Mouse (Mus musculus) c-Kit-positive CD71-positive TER-119-positive erythroid progenitor cells, embryonic 14.5 days (primary cell): ENCODE measurements around the gene Zfp605.
"Not testable (repeated sequence)": the region's sequence is repeated elsewhere in the genome, so short reads cannot be mapped to it uniquely, and the experiment has no call there.

Experiments
- DNase-seq: peaks from one replicate; pipeline ENCODE4 v3.0.0-alpha.2; 2013; ENCODE audit warnings: low spot score

The Zfp605 gene

GRCm38 (mm10) chr5:110109991-110110441, at the start of gene Zfp605:
TSS of gene Zfp605 (plus strand) at chr5:110110092.
- peak; percentile 86 for DNase-seq

GRCm38 (mm10) chr5:110072413-110072812, 37.5 kb upstream of the Zfp605 start, which contains the start of gene Gm17655:
TSS of gene Gm17655 (minus strand) at chr5:110072513.
- not testable (repeated sequence) for DNase-seq

- DNase-seq, result no peak
Measured at GRCm38 (mm10) chr5:110082961-110083360, 26.9 kb upstream of the Zfp605 start.

DNA sequence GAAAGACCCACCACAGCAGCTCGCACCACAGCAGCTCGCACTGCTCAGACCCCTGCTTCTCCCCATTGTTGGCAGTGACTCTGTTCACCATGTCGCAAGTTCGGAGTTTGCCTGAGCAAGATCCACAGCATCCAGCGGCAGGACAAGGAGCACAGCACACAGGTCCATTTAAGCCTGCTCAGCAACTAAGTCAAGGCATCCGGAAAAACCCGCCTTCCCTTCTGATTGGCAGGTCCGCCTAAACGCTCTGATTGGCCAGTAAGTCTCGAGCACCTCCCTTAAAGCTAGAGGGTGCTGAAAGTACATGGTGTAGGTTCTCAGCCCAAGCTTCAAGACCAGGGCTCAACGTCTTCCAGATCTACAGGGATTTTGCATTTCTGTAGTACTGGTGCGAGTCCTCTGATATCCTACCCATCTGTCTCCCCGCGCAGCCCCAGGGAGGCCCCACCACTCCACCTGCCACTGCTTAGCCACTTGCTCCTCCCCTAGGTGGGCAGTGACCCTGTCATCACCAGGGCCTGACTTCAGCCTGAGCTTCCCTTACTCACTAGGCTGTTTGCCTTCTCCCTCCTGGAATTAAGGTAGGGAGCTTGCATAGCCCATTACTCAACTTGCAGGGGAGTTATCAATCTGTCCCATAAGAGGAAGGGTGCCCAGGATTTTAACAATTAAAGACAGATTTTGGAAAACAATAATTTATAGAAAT, 23.6 kb upstream of the Zfp605 start:
- no peak for DNase-seq

DNA sequence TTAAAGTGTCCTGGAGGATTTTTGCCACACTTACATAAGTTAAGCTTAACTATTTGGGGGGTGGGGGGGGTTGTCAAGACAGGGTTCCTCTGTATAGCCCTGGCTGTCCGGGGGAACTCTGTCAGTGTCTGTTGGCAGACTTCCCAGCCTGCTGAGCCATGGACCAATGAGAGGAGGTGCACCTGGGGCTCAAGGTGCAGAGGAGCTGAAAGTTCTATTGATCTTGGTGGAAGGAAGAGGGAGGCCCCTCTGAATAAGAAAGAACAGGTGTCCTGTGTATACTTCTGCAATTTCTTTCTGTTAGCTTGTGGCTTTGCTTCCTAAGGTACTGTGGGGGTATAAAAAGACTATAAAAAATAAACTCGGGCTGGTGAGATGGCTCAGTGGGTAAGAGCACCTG, 18.3 kb upstream of the Zfp605 start:
- no peak for DNase-seq

DNA sequence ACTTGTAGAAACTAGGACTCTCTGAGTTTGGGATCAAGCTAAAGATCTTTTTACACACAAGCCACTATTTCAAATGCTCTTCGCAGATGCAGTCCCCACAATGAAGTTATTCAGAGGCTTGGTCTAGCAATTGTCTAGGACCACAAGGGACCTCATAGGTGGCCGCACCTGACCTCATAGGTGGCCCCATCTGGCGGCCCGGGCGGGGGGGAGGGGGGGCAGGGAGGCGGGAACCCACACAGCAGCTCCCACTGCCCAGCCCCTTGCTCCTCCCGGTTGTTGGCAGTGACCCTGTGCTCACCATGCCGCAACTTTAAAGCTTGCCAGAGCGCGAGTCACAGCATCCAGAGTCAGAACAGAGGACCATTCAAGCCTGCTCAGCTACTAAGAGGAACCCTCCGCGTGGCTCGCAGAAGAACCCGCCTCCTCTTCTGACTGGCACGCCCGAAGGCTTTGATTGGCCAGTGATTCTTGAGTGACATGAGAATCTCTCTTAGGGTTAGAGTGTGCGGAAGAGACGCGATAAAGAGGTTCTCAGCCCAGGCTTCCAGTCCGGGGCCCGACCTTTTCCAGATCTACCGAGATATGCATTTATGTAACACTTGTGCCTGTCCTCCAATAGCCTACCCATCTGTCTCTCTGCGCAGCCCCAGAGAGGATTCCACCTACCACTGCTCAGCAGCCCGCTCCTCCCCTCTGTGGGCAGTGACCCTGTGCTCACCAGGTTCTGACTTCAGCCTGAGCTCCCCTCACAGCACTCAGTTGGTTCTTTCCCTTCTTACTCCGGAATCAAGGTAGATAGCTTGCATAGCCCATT, 15.7 kb upstream of the Zfp605 start, which contains the start of gene Gm35315:
Gene Gm35315 (minus strand): TSS at position 391 of the 817 bp plus-strand sequence.
- DNase-seq, result peak; percentile 91

DNA sequence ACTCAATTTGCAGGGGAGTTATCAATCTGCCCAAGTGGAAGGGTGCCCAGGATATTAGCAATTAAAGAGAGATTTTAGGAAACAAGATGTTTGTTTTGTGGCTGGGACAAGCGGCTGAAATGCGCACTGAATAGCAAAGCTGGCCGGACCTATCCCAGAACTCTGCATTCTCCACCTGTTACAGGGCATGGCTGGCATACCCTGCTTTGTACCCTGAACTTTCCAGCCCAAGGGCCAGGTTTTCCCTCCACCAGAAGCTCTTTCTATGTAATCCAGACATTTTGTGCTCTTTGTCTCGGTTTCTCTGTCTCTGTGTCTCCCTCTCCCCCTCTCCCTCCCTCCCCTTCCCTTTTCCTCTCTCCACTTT, 15.1 kb upstream of the Zfp605 start:
- no peak for DNase-seq

- DNase-seq, result no peak
Measured at GRCm38 (mm10) chr5:110098991-110099477, 10.9 kb upstream of the Zfp605 start.

- DNase-seq, result no peak
Measured at GRCm38 (mm10) chr5:110099656-110100580, 10.0 kb upstream of the Zfp605 start, which contains the start of gene Plcxd1. TSS of gene Plcxd1 (plus strand) at chr5:110099969.

DNA sequence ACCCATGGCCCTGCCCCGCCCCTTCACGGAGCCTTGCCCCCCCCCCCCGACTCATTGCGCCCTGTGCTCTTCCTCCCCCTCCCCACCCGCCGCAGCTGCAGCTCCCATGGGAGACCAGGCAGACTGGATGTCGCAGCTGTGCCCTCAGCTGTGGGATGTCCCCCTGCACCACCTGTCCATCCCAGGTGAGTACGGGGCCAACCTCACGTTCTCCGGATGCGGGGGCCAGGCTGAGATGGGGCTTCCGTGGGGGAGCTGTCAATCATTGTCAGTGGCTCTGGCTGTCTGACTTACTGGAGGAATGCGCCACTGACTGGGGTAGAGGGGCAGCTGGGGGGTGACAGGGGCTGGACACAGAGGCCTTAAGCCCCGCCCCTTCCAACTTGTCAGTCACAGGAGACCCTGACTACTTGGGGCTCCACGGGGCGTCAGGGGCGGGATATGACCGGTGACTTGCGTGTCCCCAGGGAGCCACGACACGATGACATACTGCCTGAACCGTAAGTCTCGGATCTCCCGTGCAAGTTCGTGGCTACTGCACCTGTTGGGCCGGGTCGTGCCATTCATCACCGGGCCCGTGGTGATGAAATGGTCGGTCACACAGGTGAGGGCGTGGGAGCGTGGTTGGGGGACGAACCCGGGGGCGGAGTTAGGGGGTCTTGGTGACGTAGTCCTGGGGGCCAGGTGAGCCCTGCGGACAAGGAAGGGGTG, 8.8 kb upstream of the Zfp605 start:
- no peak for DNase-seq

DNA sequence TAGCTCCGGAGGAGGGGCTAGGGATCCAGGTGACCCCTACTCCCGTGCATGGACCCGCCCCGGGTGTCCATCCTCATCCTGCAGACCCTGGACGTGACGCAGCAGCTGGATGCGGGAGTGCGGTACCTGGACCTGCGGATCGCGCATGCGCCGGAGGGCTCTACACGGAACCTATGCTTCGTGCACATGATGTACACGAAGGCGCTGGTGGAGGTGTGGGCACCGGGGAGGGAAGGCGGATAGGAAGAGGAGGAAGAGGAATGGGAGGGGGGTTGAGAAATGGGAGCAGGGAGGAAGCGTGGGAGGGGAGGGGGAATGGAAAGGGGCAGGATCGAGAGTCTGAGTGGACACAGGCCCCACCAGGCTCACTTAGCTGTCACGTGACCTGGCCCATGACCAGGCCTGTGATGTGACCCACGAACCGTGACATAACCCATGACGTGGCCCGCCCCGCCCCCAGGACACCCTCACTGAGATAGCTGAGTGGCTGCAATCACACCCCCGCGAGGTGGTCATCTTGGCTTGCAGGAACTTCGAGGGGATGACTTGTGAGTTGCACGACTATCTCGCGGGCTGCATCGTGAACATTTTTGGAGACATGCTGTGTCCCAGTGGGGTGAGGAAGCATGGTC, 8.1 kb upstream of the Zfp605 start:
- DNase-seq, result no peak

DNA sequence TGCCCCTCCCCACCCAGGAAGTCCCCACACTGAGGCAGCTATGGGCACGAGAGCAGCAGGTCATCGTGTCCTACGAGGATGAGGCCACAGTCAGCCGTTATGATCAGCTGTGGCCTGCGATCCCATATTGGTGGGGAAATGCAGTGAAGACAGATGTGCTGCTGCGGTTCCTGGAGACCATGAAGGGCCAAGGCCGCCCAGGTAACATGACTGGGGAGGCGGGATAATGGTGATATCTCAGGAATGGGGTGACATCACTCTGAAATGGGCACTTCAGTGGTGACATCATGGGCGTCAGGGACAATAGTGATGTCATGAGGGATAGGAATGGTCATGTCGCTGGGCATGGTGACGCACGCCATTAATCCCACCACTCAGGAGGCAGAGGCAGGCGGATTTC, 7.5 kb upstream of the Zfp605 start:
- DNase-seq, result no peak

DNA sequence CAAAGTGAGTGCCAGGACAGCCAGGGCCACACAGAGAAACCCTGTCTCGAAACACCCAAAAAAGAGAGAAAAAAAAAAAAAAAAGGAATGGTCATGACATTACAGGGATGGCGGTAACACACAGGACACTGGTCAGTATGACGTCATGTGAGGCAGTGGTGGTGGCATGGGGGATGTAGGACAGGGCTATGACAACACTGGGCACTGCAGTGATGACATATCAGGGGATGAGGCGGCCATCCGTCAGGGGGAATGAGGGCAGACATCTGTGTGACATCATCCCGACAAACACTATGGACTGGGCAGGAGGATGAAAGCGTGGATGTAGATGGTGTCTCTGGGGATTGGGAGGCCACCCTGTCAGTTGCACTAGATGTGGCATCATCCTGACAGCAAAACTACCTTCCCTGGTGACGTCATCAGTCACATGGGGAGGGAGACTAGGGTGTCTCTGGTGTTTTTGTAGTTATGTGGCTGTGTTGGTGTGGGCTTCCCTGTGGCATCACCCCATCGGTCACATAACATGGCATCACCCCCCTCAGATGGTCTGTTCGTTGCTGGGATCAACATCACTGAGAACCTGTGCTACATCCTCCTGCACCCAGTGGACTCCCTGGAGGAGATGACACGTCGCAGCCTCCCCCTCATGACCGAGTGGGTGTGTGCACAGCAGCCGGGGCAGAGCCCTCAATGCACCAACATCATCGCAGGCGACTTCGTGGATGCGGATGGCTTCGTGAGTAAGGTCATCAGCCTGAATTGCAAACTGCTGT, 6.9 kb upstream of the Zfp605 start:
- DNase-seq, result no peak

DNA sequence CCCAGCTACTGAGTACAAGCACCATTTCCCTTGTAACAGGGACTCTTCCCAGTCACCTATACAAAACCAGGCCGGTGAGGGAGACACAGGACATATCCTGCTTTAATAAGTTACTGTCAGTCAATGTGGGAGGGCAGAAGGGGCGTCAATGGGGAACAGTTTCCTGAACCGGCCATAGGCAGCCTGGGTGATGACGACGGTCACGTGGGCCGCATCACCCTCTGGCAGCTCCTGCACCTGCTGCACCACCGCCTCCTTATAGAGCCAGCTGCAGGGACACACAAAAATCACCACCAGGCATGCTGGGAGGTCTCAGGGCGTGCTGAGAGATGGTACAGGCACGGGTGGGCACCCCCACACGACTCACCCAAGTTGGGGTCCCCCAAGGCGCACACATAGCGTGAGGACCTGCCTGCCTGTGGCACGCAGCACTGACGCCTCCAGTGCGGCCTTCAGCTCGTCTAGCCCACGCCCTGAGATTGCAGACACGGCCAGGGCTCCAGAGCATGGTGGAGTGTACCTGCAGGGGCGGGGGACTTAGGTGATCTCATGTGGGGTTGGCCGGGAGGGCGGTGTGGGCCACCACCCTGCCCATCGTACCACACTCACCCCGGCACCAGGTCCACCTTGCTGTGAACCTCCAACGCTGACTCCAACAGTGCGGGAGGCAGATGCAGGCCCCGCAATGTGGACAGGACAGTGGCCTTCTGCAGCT, 5.8 kb upstream of the Zfp605 start:
- DNase-seq, result no peak

DNA sequence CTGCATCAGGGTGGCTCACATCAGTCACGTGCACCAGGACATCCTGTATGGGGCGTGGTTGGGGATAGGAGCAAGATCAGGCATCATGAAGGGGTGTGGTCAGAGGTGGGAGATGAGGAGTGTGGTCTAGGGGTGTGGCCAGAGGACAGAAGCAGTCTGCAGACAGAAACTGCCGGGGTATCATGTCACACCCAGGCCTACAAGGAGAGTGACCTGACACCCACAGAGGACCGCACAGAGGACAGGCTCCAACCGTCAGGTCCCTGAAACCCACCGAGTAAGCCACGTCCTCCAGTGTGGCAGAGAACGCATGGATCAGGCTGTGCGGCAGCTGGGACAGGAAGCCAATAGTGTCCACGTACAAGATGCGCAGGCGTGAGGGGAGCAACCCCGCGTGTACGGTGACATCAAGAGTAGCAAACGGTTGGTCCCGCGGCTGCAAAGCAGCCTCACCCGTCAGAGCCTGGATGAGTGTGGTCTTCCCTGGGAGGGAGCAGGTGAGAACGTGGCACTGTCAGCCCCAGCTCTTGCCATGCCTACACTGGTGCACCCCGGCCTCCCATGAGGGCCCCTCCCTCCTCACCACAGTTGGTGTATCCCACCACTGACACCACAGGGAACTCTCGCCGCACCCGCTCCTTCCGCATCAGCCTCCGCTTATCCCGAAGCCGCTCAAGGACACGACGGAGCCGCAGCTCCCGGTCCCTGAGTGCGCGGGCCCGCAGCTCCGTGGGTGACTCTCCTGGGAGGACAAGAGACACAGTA, 5.1 kb upstream of the Zfp605 start:
- no peak for DNase-seq

- DNase-seq, result no peak
Measured at GRCm38 (mm10) chr5:110106140-110106871, 3.6 kb upstream of the Zfp605 start.

DNA sequence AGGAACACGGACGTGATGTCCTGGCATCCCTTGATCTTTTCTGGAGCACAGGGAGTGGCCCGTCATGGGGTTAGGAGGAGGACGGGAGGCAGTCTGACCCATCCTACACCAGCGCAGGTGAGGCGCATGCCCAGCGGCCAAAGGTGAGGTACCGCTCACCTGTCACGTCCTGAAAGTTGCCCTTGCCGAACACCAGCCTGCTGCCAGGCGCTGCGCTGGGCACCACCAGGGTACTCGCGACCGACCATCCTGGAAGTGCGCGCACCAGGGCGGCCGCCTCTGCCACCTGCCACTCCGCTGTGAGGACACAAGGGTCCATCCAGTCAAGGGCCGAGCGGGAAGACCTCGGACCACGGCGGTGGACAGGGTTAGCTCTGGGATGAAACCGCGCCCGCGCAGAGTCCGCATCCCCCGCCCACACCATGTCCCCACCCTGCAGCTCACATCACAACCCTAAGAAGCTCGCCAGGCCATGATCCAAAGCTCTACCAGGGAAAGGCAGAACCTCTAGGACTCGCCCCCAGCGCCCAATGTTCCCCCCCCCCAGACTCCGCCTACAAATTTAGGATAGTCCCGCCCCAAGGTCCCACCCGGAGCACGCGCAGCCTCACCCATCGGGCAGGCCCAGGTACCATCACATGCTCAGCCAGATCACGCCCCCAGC, 2.9 kb upstream of the Zfp605 start:
- no peak for DNase-seq
